Mouse (Mus musculus) stomach, embryonic 16.5 days (tissue): ENCODE data around the gene Cldn14. TPM values are rescaled to one million over a fixed set of nuclear protein-coding genes. Genes with fewer than 3 reads are reported as not detected.

Experiments
- ATAC-seq: fragments of 200-750 bp; cut with Nextera tagmentation; 2 replicates; pipeline ENCODE4 v1.8.0; 2017; ENCODE audit warnings: moderate number of reproducible peaks, moderate TSS enrichment; ENCODE audit not compliant: insufficient read depth, low FRiP score
- H3K27ac ChIP-seq: fragments of 300-500 bp; sonication (generic); 2 replicates; pipeline ENCODE4 v1.5.1; 2014; ENCODE audit warnings: low read length
- H3K27me3 ChIP-seq: fragments of 300-500 bp; sonication (generic); 2 replicates; pipeline ENCODE4 v1.6.1; 2014; ENCODE audit warnings: low read length, control low read depth, mixed read lengths; ENCODE audit not compliant: control insufficient read depth, insufficient read depth
- H3K36me3 ChIP-seq: fragments of 300-500 bp; sonication (generic); 2 replicates; pipeline ENCODE4 v1.6.1; 2014; ENCODE audit warnings: low read length; ENCODE audit not compliant: control insufficient read depth, insufficient read depth
- H3K4me1 ChIP-seq: fragments of 300-500 bp; sonication (generic); 2 replicates; pipeline ENCODE4 v1.6.1; 2014; ENCODE audit warnings: low read length, control low read depth, mixed read lengths; ENCODE audit not compliant: control insufficient read depth, insufficient read depth
- H3K4me2 ChIP-seq: fragments of 300-500 bp; sonication (generic); 2 replicates; pipeline ENCODE4 v1.6.1; 2014; ENCODE audit warnings: low read depth, low read length, mixed read lengths
- H3K4me3 ChIP-seq: fragments of 300-500 bp; sonication (generic); replicated peaks from 2 replicates; pipeline ENCODE4 v1.5.1; 2014; ENCODE audit warnings: mild to moderate bottlenecking, low read length
- H3K9ac ChIP-seq: fragments of 300-500 bp; sonication (generic); 2 replicates; pipeline ENCODE4 v1.6.1; 2014; ENCODE audit warnings: low read length
- H3K9me3 ChIP-seq: fragments of 300-500 bp; sonication (generic); replicated peaks from 2 replicates; pipeline ENCODE4 v1.6.1; 2016; ENCODE audit warnings: low read length, control low read depth; ENCODE audit not compliant: control insufficient read depth
- WGBS: fragments of 180-500 bp; shearing (Covaris S2); extraction: QIAGEN DNeasy Blood & Tissue Kit; methylation state at CpG from one replicate; pipeline ENCODE4 v1.1.7; 2014; 5-methylcytosine and 5-hydroxymethylcytosine counted together
- polyA plus RNA-seq: library from polyadenylated mRNA; unstranded; fragments of >200 nt; fragmentation: Nextera tagmentation; extraction: Ambion mirVana; gene quantifications from 2 replicates; pipeline ENCODE4 v1.2.1, GENCODE M21; 2015

Gene Cldn14
- polyA plus RNA-seq, 1 experiment from 2014 or later = 0.14 TPM

GRCm38 (mm10) chr16:93917712-93918678 lies 90.6 kb downstream of the Cldn14 start:
- peak overlapping the region; percentile 55; the same call in 1 of the 2 replicates for H3K27ac ChIP-seq
- no peak overlapping the region; the same call in 1 of the 2 replicates for H3K4me2 ChIP-seq
- H3K9me3 ChIP-seq = no peaks in the 10 kb centered on the region
- peaks cover 5% of the 10 kb centered on the region; the same call in 1 of the 2 replicates for H3K4me1 ChIP-seq
- peak; percentile 54 for ATAC-seq
- H3K36me3 ChIP-seq = no peaks in the 10 kb centered on the region
- H3K9ac ChIP-seq = no peak overlapping the region
- H3K4me3 ChIP-seq = no peak overlapping the region
- 29% methylated on average over 22 of the region's 22 CpGs for WGBS
- no peaks in the 10 kb centered on the region for H3K27me3 ChIP-seq

- Histone ChIP-seq H3K27ac (no peak overlapping the region), H3K9me3 (no peaks in the 10 kb centered on the region), H3K9ac (no peak overlapping the region), H3K4me2 (no peak overlapping the region), H3K36me3 (no peaks in the 10 kb centered on the region), H3K4me3 (no peak overlapping the region), H3K4me1 (peaks cover 8% of the 10 kb centered on the region), H3K27me3 (no peaks in the 10 kb centered on the region)
- no peak for ATAC-seq
- 31% methylated on average over 9 of the region's 10 CpGs for WGBS
Observed at GRCm38 (mm10) chr16:93915338-93915849, 93.2 kb downstream of the Cldn14 start.

GRCm38 (mm10) chr16:93913881-93914576 lies 94.6 kb downstream of the Cldn14 start:
- Histone ChIP-seq H3K4me1 (peaks cover 8% of the 10 kb centered on the region), H3K4me2 (no peak overlapping the region), H3K27ac (no peak overlapping the region), H3K4me3 (no peak overlapping the region), H3K9me3 (no peaks in the 10 kb centered on the region), H3K9ac (no peak overlapping the region), H3K27me3 (no peaks in the 10 kb centered on the region), H3K36me3 (no peaks in the 10 kb centered on the region)
- no peak for ATAC-seq
- 67% methylated on average over 10 of the region's 10 CpGs for WGBS

GRCm38 (mm10) chr16:93912808-93913207 lies 95.8 kb downstream of the Cldn14 start:
- no peak overlapping the region for H3K27ac ChIP-seq
- no peaks in the 10 kb centered on the region for H3K36me3 ChIP-seq
- no peak overlapping the region for H3K9ac ChIP-seq
- H3K4me1 ChIP-seq = peaks cover 5% of the 10 kb centered on the region
- WGBS = 49% methylated on average over 3 of the region's 3 CpGs
- H3K4me3 ChIP-seq = no peak overlapping the region
- no peak overlapping the region for H3K4me2 ChIP-seq
- no peaks in the 10 kb centered on the region for H3K27me3 ChIP-seq
- ATAC-seq = no peak
- H3K9me3 ChIP-seq = no peaks in the 10 kb centered on the region

- 30% methylated on average over 5 of the region's 5 CpGs for WGBS
- no peaks in the 10 kb centered on the region for H3K36me3 ChIP-seq
- H3K9me3 ChIP-seq = no peaks in the 10 kb centered on the region
- H3K27ac ChIP-seq = no peak overlapping the region
- H3K4me2 ChIP-seq = no peak overlapping the region
- H3K4me3 ChIP-seq = no peak overlapping the region
- no peak for ATAC-seq
- H3K4me1 ChIP-seq = peaks cover 4% of the 10 kb centered on the region; the same call in 1 of the 2 replicates
- no peak overlapping the region for H3K9ac ChIP-seq
- no peaks in the 10 kb centered on the region for H3K27me3 ChIP-seq
Observed at GRCm38 (mm10) chr16:93912158-93912557, 96.5 kb downstream of the Cldn14 start.

- Histone ChIP-seq H3K27ac (0 out of 2 replicates have a peak overlapping the region, but pooled peaks have one; percentile 5), H3K9me3 (no peaks in the 10 kb centered on the region), H3K4me2 (no peak overlapping the region), H3K9ac (no peak overlapping the region), H3K27me3 (no peaks in the 10 kb centered on the region), H3K36me3 (no peaks in the 10 kb centered on the region), H3K4me1 (peaks cover 7% of the 10 kb centered on the region; the same call in 1 of the 2 replicates), H3K4me3 (no peak overlapping the region)
- WGBS = 51% methylated on average over 28 of the region's 28 CpGs
- ATAC-seq = peak; percentile 85
Observed at GRCm38 (mm10) chr16:93910735-93911665, 97.6 kb downstream of the Cldn14 start.

GRCm38 (mm10) chr16:93909936-93910335 lies 98.7 kb downstream of the Cldn14 start:
- H3K27ac ChIP-seq = no peak overlapping the region

GRCm38 (mm10) chr16:93908196-93908595 lies 100.4 kb downstream of the Cldn14 start:
- H3K27me3 ChIP-seq = no peaks in the 10 kb centered on the region
- H3K9ac ChIP-seq = no peak overlapping the region
- no peak overlapping the region for H3K27ac ChIP-seq
- H3K36me3 ChIP-seq = no peaks in the 10 kb centered on the region
- WGBS = 86% methylated on average over 8 of the region's 8 CpGs
- H3K4me3 ChIP-seq = no peak overlapping the region
- H3K4me2 ChIP-seq = no peak overlapping the region
- H3K4me1 ChIP-seq = peaks cover 7% of the 10 kb centered on the region; the same call in 1 of the 2 replicates
- ATAC-seq = no peak
- H3K9me3 ChIP-seq = no peaks in the 10 kb centered on the region

More at GRCm38 (mm10) chr16:93909936-93910335, 98.7 kb downstream of the Cldn14 start:
- Histone ChIP-seq H3K9me3 (no peaks in the 10 kb centered on the region), H3K27me3 (no peaks in the 10 kb centered on the region), H3K4me3 (no peak overlapping the region), H3K4me2 (no peak overlapping the region), H3K36me3 (no peaks in the 10 kb centered on the region), H3K4me1 (peaks cover 7% of the 10 kb centered on the region; the same call in 1 of the 2 replicates), H3K9ac (no peak overlapping the region)
- no peak for ATAC-seq
- WGBS = 78% methylated on average over 3 of the region's 3 CpGs
